Mouse (Mus musculus) ES-E14 (cell line): ENCODE data around the gene Lingo4. TPM values are rescaled to one million over a fixed set of nuclear protein-coding genes. Genes with fewer than 3 reads are reported as not detected.

Source experiments
- DNase-seq: peaks from one replicate; pipeline ENCODE4 v3.0.0-alpha.2; 2013; ENCODE audit warnings: low read depth, low spot score
- H3K27ac ChIP-seq: 2 replicates; pipeline ENCODE4 v1.5.1; 2012; ENCODE audit warnings: low read depth, mild to moderate bottlenecking, low read length, moderate library complexity, mixed read lengths; ENCODE audit not compliant: poor library complexity, insufficient read depth, severe bottlenecking
- H3K36me3 ChIP-seq: 2 replicates; pipeline ENCODE4 v1.6.1; 2012; ENCODE audit warnings: mild to moderate bottlenecking, low read length, moderate library complexity, mixed read lengths; ENCODE audit not compliant: control insufficient read depth, poor library complexity, insufficient read depth, severe bottlenecking
- H3K4me1 ChIP-seq, 2 experiments: fragments of 150-350 bp in 1 of 2; sonication (generic) in 1 of 2; 2 replicates each; pipeline ENCODE4 v1.6.1; 2012; ENCODE audit warnings: low read length in 2 of 2, mild to moderate bottlenecking in 1 of 2, mixed read lengths in 1 of 2; ENCODE audit not compliant: control insufficient read depth in 2 of 2, insufficient read depth in 2 of 2, poor library complexity in 1 of 2
- H3K4me3 ChIP-seq, 2 experiments: fragments of 150-350 bp in 1 of 2; sonication (generic) in 1 of 2; 2 replicates each; pipeline ENCODE4 v1.5.1; 2012; ENCODE audit warnings: low read length in 2 of 2, low read depth in 1 of 2, mild to moderate bottlenecking in 1 of 2, mixed read lengths in 1 of 2; ENCODE audit not compliant: insufficient read depth in 1 of 2, poor library complexity in 1 of 2, severe bottlenecking in 1 of 2
- H3K9ac ChIP-seq: 2 replicates; pipeline ENCODE4 v1.6.1; 2012; ENCODE audit warnings: low read depth, mild to moderate bottlenecking, low read length, mixed read lengths; ENCODE audit not compliant: poor library complexity, insufficient read depth, severe bottlenecking
- H3K9me3 ChIP-seq: fragments of 150-350 bp; sonication (generic); 2 replicates; pipeline ENCODE4 v1.6.1; 2012; ENCODE audit warnings: low read depth, mild to moderate bottlenecking, low read length; ENCODE audit not compliant: control insufficient read depth, insufficient read depth
- CHD2 ChIP-seq: IDR thresholded peaks from 2 replicates; pipeline ENCODE4 v1.6.1; 2014; ENCODE audit warnings: mild to moderate bottlenecking, low read depth, low read length, inconsistent platforms
- HCFC1 ChIP-seq: IDR thresholded peaks from 2 replicates; pipeline ENCODE4 v1.6.1; 2012; ENCODE audit warnings: low read length, inconsistent platforms, borderline replicate concordance; ENCODE audit not compliant: insufficient read depth
- MAFK ChIP-seq: IDR thresholded peaks from 2 replicates; pipeline ENCODE4 v1.6.1; 2014; ENCODE audit warnings: mild to moderate bottlenecking, low read depth, low read length, inconsistent platforms; ENCODE audit not compliant: insufficient read depth
- ZC3H11A ChIP-seq: IDR thresholded peaks from 2 replicates; pipeline ENCODE4 v1.6.1; 2012; ENCODE audit warnings: low read depth, mild to moderate bottlenecking, inconsistent platforms, low read length, borderline replicate concordance
- ZNF384 ChIP-seq: IDR thresholded peaks from 2 replicates; pipeline ENCODE4 v1.6.1; 2012; ENCODE audit warnings: low read depth, low read length, inconsistent platforms
- in situ Hi-C, 2 experiments: fragments of 600-800 bp; cut with MboI; formaldehyde crosslinking; loops; one replicate each; pipeline ENCODE4 v1.15.1; 2025; ENCODE audit warnings: low sequenced_read_pairs in 2 of 2, inconsistent platforms in 1 of 2; ENCODE audit not compliant: unreplicated experiment in 2 of 2
- total RNA-seq: library from RNA; depleted of rRNA; stranded (reverse); fragments of 300-350 nt; gene quantifications from 2 replicates; pipeline ENCODE4 v1.2.3, GENCODE M21; 2012

Gene Lingo4
- total RNA-seq, 1 experiment = not detected

GRCm38 (mm10) chr3:94374636-94375035 is 23.7 kb upstream of the Lingo4 start:
- DNase-seq = no peak
- Histone ChIP-seq H3K9me3 (no peaks in the 10 kb centered on the region), H3K9ac (no peak overlapping the region), H3K27ac (no peak overlapping the region), H3K36me3 (no peaks in the 10 kb centered on the region), H3K4me3 (no peak overlapping the region), H3K4me1 (peaks cover 0 to 19% of the 10 kb centered on the region in 2 experiments)
- TF ChIP-seq HCFC1 (no peak), MAFK (no peak), ZNF384 (no peak), CHD2 (no peak), ZC3H11A (no peak)
- in situ Hi-C loops = no loop called here

- in situ Hi-C loops = no loop called here
Observed at GRCm38 (mm10) chr3:94375146-94375545, 23.2 kb upstream of the Lingo4 start.

GRCm38 (mm10) chr3:94375861-94376260 is 22.5 kb upstream of the Lingo4 start:
- Histone ChIP-seq H3K4me1 (peaks cover 0 to 19% of the 10 kb centered on the region in 2 experiments), H3K27ac (no peak overlapping the region), H3K9me3 (no peaks in the 10 kb centered on the region), H3K36me3 (no peaks in the 10 kb centered on the region), H3K9ac (no peak overlapping the region), H3K4me3 (no peak overlapping the region)
- in situ Hi-C loops = no loop called here
- TF ChIP-seq HCFC1 (no peak), ZNF384 (no peak), CHD2 (no peak), ZC3H11A (no peak), MAFK (no peak)
- no peak for DNase-seq

More at GRCm38 (mm10) chr3:94375146-94375545, 23.2 kb upstream of the Lingo4 start:
- Histone ChIP-seq H3K9ac (no peak overlapping the region), H3K36me3 (no peaks in the 10 kb centered on the region), H3K4me1 (peaks cover 0 to 19% of the 10 kb centered on the region in 2 experiments), H3K27ac (no peak overlapping the region), H3K4me3 (no peak overlapping the region), H3K9me3 (no peaks in the 10 kb centered on the region)
- no peak for TF ChIP-seq HCFC1
- TF ChIP-seq ZC3H11A = no peak
- no peak for TF ChIP-seq CHD2
- no peak for TF ChIP-seq MAFK
- no peak for TF ChIP-seq ZNF384
- DNase-seq = no peak

- in situ Hi-C loops = no loop called here
- no peaks in the 10 kb centered on the region for H3K36me3 ChIP-seq
- H3K27ac ChIP-seq = no peak overlapping the region
- no peaks in the 10 kb centered on the region for H3K9me3 ChIP-seq
- H3K4me1 ChIP-seq = peaks cover 0 to 16% of the 10 kb centered on the region in 2 experiments
- no peak overlapping the region for H3K9ac ChIP-seq
- no peak for DNase-seq
- no peak overlapping the region for H3K4me3 ChIP-seq
- TF ChIP-seq ZC3H11A = no peak
- TF ChIP-seq ZNF384 = no peak
- no peak for TF ChIP-seq CHD2
- TF ChIP-seq HCFC1 = no peak
- TF ChIP-seq MAFK = no peak
Observed at GRCm38 (mm10) chr3:94377028-94377923, 21.0 kb upstream of the Lingo4 start.
